8 mouse cellular contexts compared by ENCODE assay signal in the genomic region with DNA sequence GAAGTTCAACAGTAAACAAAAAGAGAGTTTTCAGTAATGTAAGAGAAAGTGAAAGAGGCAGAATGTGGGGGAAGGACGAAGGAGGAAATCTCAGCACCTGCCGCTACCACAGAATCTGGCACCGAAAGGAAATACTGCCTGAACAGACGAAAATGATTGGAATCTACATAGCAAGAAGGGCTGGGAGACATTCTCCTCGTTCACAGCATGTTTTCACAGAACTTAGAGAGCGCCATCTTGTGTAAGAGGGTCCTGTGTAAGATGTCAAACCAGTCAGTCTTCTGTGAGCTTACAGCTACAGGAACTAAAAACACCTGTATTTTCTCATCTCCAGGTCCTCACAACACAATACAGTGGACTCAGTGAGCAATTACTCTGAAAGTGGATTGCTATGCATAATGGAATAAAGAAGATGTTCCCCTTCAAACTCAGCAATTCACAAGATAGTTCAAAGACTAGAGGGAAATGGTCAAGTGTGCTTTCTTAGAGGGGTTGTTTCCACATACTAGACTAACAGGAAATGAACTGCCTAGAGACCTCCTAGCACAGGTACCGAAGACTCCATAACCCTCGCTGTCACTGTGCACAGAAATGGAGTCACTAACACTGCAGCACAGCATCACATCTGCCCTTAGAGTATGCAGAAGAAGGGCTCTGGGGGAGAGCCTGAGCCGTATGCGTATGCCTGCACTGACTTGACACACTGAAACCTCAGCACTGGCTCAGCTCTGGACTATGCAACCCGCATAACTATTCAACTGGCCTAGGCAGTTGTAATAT. TPM values are rescaled to one million over a fixed set of nuclear protein-coding genes. Genes with fewer than 3 reads are reported as not detected.
DNase-seq lines count a peak whose midpoint lies in the region; ATAC-seq and TF ChIP-seq lines count a peak whose summit lies in the region.

No protein-coding gene starts in this region.

- DNase-seq in kidney, postnatal 14 days = peak; percentile 12
- no peak for DNase-seq in kidney, adult 18-20 months
- DNase-seq in CH12.LX (ENCODE audit: extremely low read depth) = peak; percentile 39
- no peak for DNase-seq in gastrocnemius, adult 2 months
- no peak for DNase-seq in forebrain, embryonic 14.5 days (ENCODE audit: low spot score)

- peaks cover 50% of the 10 kb centered on the region for H3K79me2 ChIP-seq in CH12.LX (replicated peaks; ENCODE audit: control insufficient read depth, extremely low read depth, insufficient read depth, poor library complexity, severe bottlenecking)

- peak overlapping the region; percentile 60 for H3K4me2 ChIP-seq in CH12.LX (ENCODE audit: insufficient read depth, low read depth, poor library complexity, severe bottlenecking)
- no peak overlapping the region for H3K4me2 ChIP-seq in forebrain, embryonic 14.5 days (ENCODE audit: low read length)

- H3K9me3 ChIP-seq in CH12.LX (replicated peaks; ENCODE audit: low read length) = no peaks in the 10 kb centered on the region
- no peaks in the 10 kb centered on the region for H3K9me3 ChIP-seq in megakaryocyte, embryonic 14.5 days
- no peaks in the 10 kb centered on the region for H3K9me3 ChIP-seq in forebrain, embryonic 14.5 days (replicated peaks; ENCODE audit: control insufficient read depth, low read length)

- peaks cover 7 to 46% of the 10 kb centered on the region in 2 experiments for H3K4me1 ChIP-seq in CH12.LX (ENCODE audit: control insufficient read depth in 1 of 2, insufficient read depth in 2 of 2)
- H3K4me1 ChIP-seq in megakaryocyte, embryonic 14.5 days = peaks cover 82% of the 10 kb centered on the region
- H3K4me1 ChIP-seq in forebrain, embryonic 14.5 days (ENCODE audit: control insufficient read depth, insufficient read depth, low read length) = no peaks in the 10 kb centered on the region

- in situ Hi-C loops in CH12.LX (cut with MboI; ENCODE audit: low pct_ligation_motif_present, low pct_unique_long_range_greater_than_20kb, low sequenced_read_pairs) = loop anchor here (10.0 kb wide), 1 partner anchor 179 kb away; no protein-coding TSS in a partner anchor

- H3K9ac ChIP-seq in CH12.LX (ENCODE audit: insufficient read depth, low read depth) = peak overlapping the region; percentile 89
- H3K9ac ChIP-seq in forebrain, embryonic 14.5 days (ENCODE audit: low read length) = no peak overlapping the region

- ATAC-seq in activated CD4-positive, CD25-positive, alpha-beta regulatory T cell, adult 4 months = peak; percentile 67
- no peak for ATAC-seq in erythroblast, adult 5-6 weeks (replicated peaks; ENCODE audit: low FRiP score, poor library complexity, severe bottlenecking)
- ATAC-seq in forebrain, embryonic 14.5 days = no peak

- TF ChIP-seq CTCF in CH12.LX (conservative IDR thresholded peaks at IDR 0.05 in 1 of 2, IDR thresholded peaks at IDR 0.05 in 1 of 2; ENCODE audit: low read depth in 2 of 2, low read length in 2 of 2) = peak in 1 of 2 experiments; percentile 63; a peak in 2 of 4 replicates
- TF ChIP-seq CTCF in gastrocnemius, adult 2 months (IDR thresholded peaks at IDR 0.05) = no peak

- WGBS in forebrain, embryonic 14.5 days = 72% methylated on average over 11 of the region's 11 CpGs

- no peak for TF ChIP-seq EP300 in CH12.LX (IDR thresholded peaks at IDR 0.05; ENCODE audit: low read length)

- peaks cover 0 to 5% of the 10 kb centered on the region in 2 experiments for H3K36me3 ChIP-seq in CH12.LX (replicated peaks in 1 of 2; ENCODE audit: control insufficient read depth in 1 of 2, insufficient read depth in 1 of 2, low read length in 1 of 2)
- H3K36me3 ChIP-seq in megakaryocyte, embryonic 14.5 days (replicated peaks; ENCODE audit: low read length) = peaks cover 11% of the 10 kb centered on the region
- H3K36me3 ChIP-seq in forebrain, embryonic 14.5 days (ENCODE audit: control insufficient read depth, insufficient read depth, low read length) = no peaks in the 10 kb centered on the region

- TF ChIP-seq RAD21 in CH12.LX (IDR thresholded peaks at IDR 0.05; ENCODE audit: low read depth, low read length) = peak; percentile 46

- no peaks in the 10 kb centered on the region for H3K27me3 ChIP-seq in CH12.LX (replicated peaks)
- no peaks in the 10 kb centered on the region for H3K27me3 ChIP-seq in megakaryocyte, embryonic 14.5 days (replicated peaks)
- no peaks in the 10 kb centered on the region for H3K27me3 ChIP-seq in forebrain, embryonic 14.5 days (replicated peaks; ENCODE audit: control insufficient read depth, insufficient read depth, low read length)

- intact Hi-C loops in gastrocnemius, adult 2 months (cut with DNase I) = no loop called here

- peak overlapping the region; percentile 41 to 65 (median 52) for H3K4me3 ChIP-seq in CH12.LX (replicated peaks in 1 of 3; ENCODE audit: low read depth in 2 of 3, low read length in 2 of 3, poor library complexity in 1 of 3)
- peak overlapping the region; percentile 86 for H3K4me3 ChIP-seq in megakaryocyte, embryonic 14.5 days (replicated peaks)
- H3K4me3 ChIP-seq in gastrocnemius, adult 2 months = no peak overlapping the region
- H3K4me3 ChIP-seq in forebrain, embryonic 14.5 days (ENCODE audit: low read depth, low read length) = no peak overlapping the region

- H3K27ac ChIP-seq in CH12.LX (ENCODE audit: insufficient read depth, low read depth) = peak overlapping the region; percentile 38
- no peak overlapping the region for H3K27ac ChIP-seq in gastrocnemius, adult 2 months
- no peak overlapping the region for H3K27ac ChIP-seq in forebrain, embryonic 14.5 days (ENCODE audit: low read depth, low read length)

- no peak for TF ChIP-seq POLR2A in CH12.LX (IDR thresholded peaks at IDR 0.05; ENCODE audit: low read depth, low read length)

- dilution Hi-C loops in CH12.LX (cut with MboI; ENCODE audit: extremely low pct_ligation_motif_present, extremely low pct_unique_long_range_greater_than_20kb, low sequenced_read_pairs) = no loop called here

TF ChIP-seq in CH12.LX, 34 proteins besides CTCF, POLR2A, EP300 and RAD21 (continues in another document):
- TF ChIP-seq HCFC1 (IDR thresholded peaks at IDR 0.05; ENCODE audit: low read depth, low read length) = no peak
- TF ChIP-seq MAX (IDR thresholded peaks at IDR 0.05; ENCODE audit: low read length) = 0 out of 2 replicates have a peak, but pooled peaks have one; percentile 27
- TF ChIP-seq GABPA (IDR thresholded peaks at IDR 0.05; ENCODE audit: insufficient replicate concordance, low read depth, low read length) = no peak
- no peak for TF ChIP-seq ELF1 (IDR thresholded peaks at IDR 0.05; ENCODE audit: low read depth, low read length)
- no peak for TF ChIP-seq NELFE (IDR thresholded peaks at IDR 0.05; ENCODE audit: low read depth, low read length)
- TF ChIP-seq CHD2 (IDR thresholded peaks at IDR 0.05; ENCODE audit: low read length) = no peak
- TF ChIP-seq E2F4 (IDR thresholded peaks at IDR 0.05; ENCODE audit: insufficient replicate concordance, low read depth, low read length) = no peak
- TF ChIP-seq JUN (IDR thresholded peaks at IDR 0.05; ENCODE audit: insufficient read depth, low read depth, low read length) = no peak
- 0 out of 2 replicates have a peak, but pooled peaks have one; percentile 23 for TF ChIP-seq MXI1 (IDR thresholded peaks at IDR 0.05; ENCODE audit: low read depth, low read length)
- TF ChIP-seq ZKSCAN1 (IDR thresholded peaks at IDR 0.05; ENCODE audit: borderline replicate concordance, low read depth, low read length) = no peak
- TF ChIP-seq SMC3 (IDR thresholded peaks at IDR 0.05; ENCODE audit: low read depth, low read length) = peak; percentile 36
- no peak for TF ChIP-seq JUND (conservative IDR thresholded peaks at IDR 0.05; ENCODE audit: low read depth, low read length)
- TF ChIP-seq ZMIZ1 (IDR thresholded peaks at IDR 0.05; ENCODE audit: low read depth, low read length) = no peak
- no peak for TF ChIP-seq ZC3H11A (IDR thresholded peaks at IDR 0.05; ENCODE audit: low read depth, low read length)
- no peak for TF ChIP-seq RCOR1 (conservative IDR thresholded peaks at IDR 0.05; ENCODE audit: low read depth, low read length)
- no peak for TF ChIP-seq ETS1 (conservative IDR thresholded peaks at IDR 0.05; ENCODE audit: low read depth, low read length)
- no peak for TF ChIP-seq KAT2A (IDR thresholded peaks at IDR 0.05; ENCODE audit: insufficient replicate concordance, low read length)
- TF ChIP-seq TBP (conservative IDR thresholded peaks at IDR 0.05; ENCODE audit: low read depth, low read length) = no peak
- TF ChIP-seq USF1 (IDR thresholded peaks at IDR 0.05; ENCODE audit: low read depth, low read length) = no peak
- peak; percentile 42 for TF ChIP-seq SIN3A (IDR thresholded peaks at IDR 0.05; ENCODE audit: low read length)
- no peak for TF ChIP-seq PAX5 (IDR thresholded peaks at IDR 0.05; ENCODE audit: low read length)
- TF ChIP-seq CHD1 (IDR thresholded peaks at IDR 0.05; ENCODE audit: low read depth, low read length) = no peak
- no peak for TF ChIP-seq UBTF (IDR thresholded peaks at IDR 0.05; ENCODE audit: low read depth, low read length)
- no peak for TF ChIP-seq MEF2A (IDR thresholded peaks at IDR 0.05; ENCODE audit: borderline replicate concordance, low read depth, low read length)
- no peak for TF ChIP-seq NRF1 (IDR thresholded peaks at IDR 0.05; ENCODE audit: low read depth, low read length)
- no peak for TF ChIP-seq TCF12 (IDR thresholded peaks at IDR 0.05; ENCODE audit: low read depth, low read length)
- no peak for TF ChIP-seq ZNF384 (IDR thresholded peaks at IDR 0.05; ENCODE audit: low read depth, low read length)
- TF ChIP-seq MAFK (IDR thresholded peaks at IDR 0.05; ENCODE audit: insufficient replicate concordance, low read length) = no peak
- no peak for TF ChIP-seq POLR2AphosphoS2 (IDR thresholded peaks at IDR 0.05; ENCODE audit: low read depth, low read length)
- 0 out of 2 replicates have a peak, but pooled peaks have one; percentile 31 for TF ChIP-seq BHLHE40 (IDR thresholded peaks at IDR 0.05; ENCODE audit: low read depth, low read length)
- no peak for TF ChIP-seq MAZ (IDR thresholded peaks at IDR 0.05; ENCODE audit: low read depth, low read length)

RNA-seq across cellular contexts. Expression of a gene that starts 7.3 kb away (rescaled TPM):
- total RNA-seq in CH12.LX (2012; rRNA removed) (27.8 and 35.9 TPM in 2 replicates), CH12.LX (2014; rRNA removed) (32.5 and 33.5 TPM in 2 replicates)
- 31.9 and 36.7 TPM in 2 replicates for polyA plus RNA-seq in CH12.LX (2012; ENCODE audit: insufficient read length, low read depth)
- polyA plus RNA-seq in activated CD4-positive, CD25-positive, alpha-beta regulatory T cell, adult 4 months (2017; shearing (Covaris generic)) = 10 to 100 TPM; 33.4 to 43.5 TPM
- 3.1 TPM in 1 of 2 replicates, not detected in the other for polyA plus RNA-seq in megakaryocyte, embryonic 14.5 days (2012; ENCODE audit: insufficient read depth, low replicate concordance)
- total RNA-seq in erythroblast, adult 5-6 weeks (2015; ENCODE audit: low replicate concordance) = 21.9 and 32.7 TPM in 2 replicates
- total RNA-seq in erythroblast, adult 5-6 weeks (2017; ENCODE audit: low replicate concordance) = 15.7 and 33.7 TPM in 2 replicates
- total RNA-seq in gastrocnemius, adult 2 months (2021) = 10 to 100 TPM; 22.5 to 26.2 TPM
- 7.0 and 8.6 TPM in 2 replicates for polyA plus RNA-seq in forebrain, embryonic 14.5 days (2014; fragmentation: Nextera tagmentation; extraction: Ambion mirVana)

Comparison
In these comparisons a context has a peak if more than half of its experiments do, and no peak if none do; other contexts are left out.
1. DNase-seq: peak in kidney, postnatal 14 days (single experiment) and CH12.LX (single experiment); none in kidney, adult 18-20 months (single experiment), gastrocnemius, adult 2 months (single experiment) and forebrain, embryonic 14.5 days (single experiment).
2. H3K4me3 ChIP-seq: peak in CH12.LX (3 of 3) and megakaryocyte, embryonic 14.5 days (single experiment); none in gastrocnemius, adult 2 months (single experiment) and forebrain, embryonic 14.5 days (single experiment).